Mouse (Mus musculus) CD4-positive, CD25-positive, alpha-beta regulatory T cell, adult 2 months (primary cell): ENCODE results near the gene Car4.

Experiments
- DNase-seq: peaks from one replicate; pipeline ENCODE4 v3.0.0-alpha.2; 2012; ENCODE audit warnings: low read depth, low spot score

Car4 gene

GRCm38 (mm10) chr11:85003566-85003965, 46.0 kb downstream of the Car4 start:
- DNase-seq: no peak

DNA sequence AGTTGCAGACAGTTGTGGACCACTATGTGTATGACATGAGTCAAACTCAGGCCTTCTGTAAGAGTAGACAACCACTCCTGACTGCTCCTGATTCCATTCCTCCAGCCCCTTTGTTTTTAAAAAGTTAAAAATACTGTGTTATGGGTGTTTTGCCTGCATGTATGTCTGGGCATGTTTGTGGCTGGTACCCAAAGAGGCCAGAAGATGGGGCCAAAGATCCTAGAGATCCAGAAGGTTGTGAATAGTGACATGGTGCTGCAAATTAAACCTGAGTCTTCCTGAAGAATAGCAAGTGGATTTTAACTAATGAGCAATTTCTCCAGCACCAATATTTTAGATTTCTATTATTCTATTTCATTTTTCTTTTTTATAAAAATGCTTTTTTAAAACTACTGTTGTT, 55.5 kb downstream of the Car4 start:
- DNase-seq: peak; percentile 5
